Mouse (Mus musculus): ENCODE measurements at regions not wholly inside any gene's neighbourhood (a gene's known extent, or its start where the extent isn't known, plus 50 kb on each side); places are given as distances from the start of the nearest gene placed in this dataset.

DNA sequence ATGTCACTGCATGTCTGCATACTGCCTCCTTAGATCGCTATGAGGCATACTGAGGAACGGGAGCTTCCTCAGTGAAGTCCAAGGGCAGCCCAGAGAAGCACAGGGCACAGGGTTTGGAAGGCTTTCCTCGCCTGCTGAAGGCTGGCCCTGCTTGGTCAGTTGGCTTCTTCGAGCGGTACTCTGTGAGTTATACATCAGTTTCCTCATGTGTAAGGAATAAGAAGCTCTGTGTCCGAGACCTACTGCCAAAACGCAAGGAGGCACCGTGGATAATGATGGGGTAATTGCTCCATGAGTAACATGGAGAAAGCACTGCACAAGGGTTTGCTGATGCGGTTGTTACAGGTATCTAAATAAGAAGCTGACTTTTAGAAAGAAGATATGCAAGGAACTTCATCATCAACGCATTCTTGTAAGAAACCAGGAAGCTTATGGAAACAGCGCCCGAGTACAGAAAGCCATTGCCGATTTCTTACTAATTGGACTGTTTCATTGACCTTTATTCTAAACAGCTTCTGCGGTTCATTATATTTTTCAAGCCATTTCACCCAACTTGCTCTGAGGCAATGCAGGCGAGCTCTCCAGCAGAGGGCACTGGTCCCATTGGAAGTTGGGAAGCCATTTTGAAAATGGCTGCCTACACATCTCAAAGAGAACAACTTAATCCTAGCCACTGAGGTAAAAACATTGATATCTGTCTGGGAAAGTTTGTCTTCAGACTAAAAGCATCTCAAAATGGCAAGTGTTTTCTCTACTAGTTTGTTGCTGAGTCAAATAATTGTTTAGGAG lies 241.8 kb upstream of the Irx5 start:
- Histone ChIP-seq H3K9me3 (no peaks in the 10 kb centered on the region), H3K36me3 (no peaks in the 10 kb centered on the region), H3K9ac (no peak overlapping the region), H3K4me3 (replicated peaks) (no peak overlapping the region), H3K27me3 (replicated peaks) (no peaks in the 10 kb centered on the region), H3K4me1 (replicated peaks) (0 out of 2 replicates have a peak, but pooled peaks cover 4% of the 10 kb centered on the region), H3K27ac (no peak overlapping the region), H3K4me2 (replicated peaks) (no peak overlapping the region)
- ATAC-seq = no peak
- WGBS = 89% methylated on average over 15 of the region's 15 CpGs

DNA sequence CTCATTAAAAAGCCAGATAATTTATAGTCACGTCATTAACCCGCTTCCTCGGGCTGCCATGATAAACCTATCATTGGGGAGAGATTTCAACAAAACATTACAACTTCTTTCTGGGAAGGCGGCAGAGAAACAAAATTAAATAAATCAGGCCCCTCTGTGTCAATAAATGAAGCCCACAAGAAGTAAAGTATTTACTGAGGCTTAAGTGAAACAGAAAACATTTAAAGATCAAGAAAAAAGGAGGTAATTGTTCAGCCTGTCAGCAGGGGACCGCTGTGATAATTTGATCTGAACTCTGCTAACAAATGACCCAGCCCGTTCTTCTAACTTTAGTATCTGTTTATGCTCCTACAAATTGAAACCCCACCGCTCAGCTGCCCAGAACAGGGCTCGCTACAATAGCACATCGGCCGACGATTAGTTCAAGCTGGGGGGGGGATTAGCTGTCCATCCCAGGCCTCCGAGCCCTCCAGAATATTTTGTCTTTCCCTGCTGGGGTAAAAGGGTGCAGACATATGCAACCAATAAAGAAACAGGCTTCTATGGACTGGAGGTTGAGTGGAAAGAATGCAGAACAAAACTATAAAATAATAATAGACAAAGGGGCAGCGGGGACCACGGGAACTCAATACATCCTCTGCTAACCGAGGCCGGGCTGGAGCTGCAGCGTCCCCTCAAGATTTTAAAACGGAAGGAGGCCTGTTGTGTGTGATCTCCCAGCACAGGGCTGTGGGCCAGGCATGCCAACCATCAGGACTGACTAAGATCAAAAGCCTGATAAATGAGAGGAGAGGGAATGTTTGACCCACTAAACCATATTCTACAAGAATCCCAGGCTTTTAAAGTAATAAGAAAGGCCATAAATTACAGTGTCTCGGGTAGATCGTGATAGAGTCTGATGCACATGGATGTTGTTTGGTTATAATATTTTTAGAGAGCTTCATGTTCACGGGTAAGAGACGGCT lies 242.8 kb upstream of the Irx5 start:
- Histone ChIP-seq H3K27ac (no peak overlapping the region), H3K27me3 (replicated peaks) (no peaks in the 10 kb centered on the region), H3K9me3 (no peaks in the 10 kb centered on the region), H3K4me3 (replicated peaks) (no peak overlapping the region), H3K9ac (no peak overlapping the region), H3K4me2 (replicated peaks) (no peak overlapping the region), H3K4me1 (replicated peaks) (0 out of 2 replicates have a peak, but pooled peaks cover 4% of the 10 kb centered on the region), H3K36me3 (no peaks in the 10 kb centered on the region)
- 26% methylated on average over 22 of the region's 22 CpGs for WGBS
- ATAC-seq = no peak

DNA sequence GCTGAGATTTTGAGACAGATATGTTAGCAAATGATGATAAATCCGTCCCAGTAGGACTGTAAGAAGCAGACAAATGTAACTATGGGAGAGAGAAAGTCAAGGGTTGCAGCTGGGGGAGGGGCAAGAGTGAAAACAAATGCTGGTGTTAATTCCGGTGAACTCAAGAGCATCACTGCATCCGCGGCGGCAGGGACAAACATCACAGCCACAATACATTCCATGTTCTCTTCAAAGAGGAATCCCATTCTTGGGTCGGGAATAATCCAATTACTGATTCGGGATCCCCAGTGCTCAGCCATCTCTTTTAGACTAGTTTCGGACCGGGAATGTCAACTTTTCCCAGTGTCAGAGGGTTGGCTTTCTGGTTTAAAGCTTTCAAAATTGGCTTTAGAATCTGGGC lies 243.5 kb upstream of the Irx5 start:
- Histone ChIP-seq H3K9me3 (no peaks in the 10 kb centered on the region), H3K4me1 (replicated peaks) (0 out of 2 replicates have a peak, but pooled peaks cover 4% of the 10 kb centered on the region), H3K27ac (no peak overlapping the region), H3K4me2 (replicated peaks) (no peak overlapping the region), H3K4me3 (replicated peaks) (no peak overlapping the region), H3K36me3 (no peaks in the 10 kb centered on the region), H3K27me3 (replicated peaks) (no peaks in the 10 kb centered on the region), H3K9ac (no peak overlapping the region)
- WGBS = 17% methylated on average over 9 of the region's 9 CpGs
- ATAC-seq = no peak

DNA sequence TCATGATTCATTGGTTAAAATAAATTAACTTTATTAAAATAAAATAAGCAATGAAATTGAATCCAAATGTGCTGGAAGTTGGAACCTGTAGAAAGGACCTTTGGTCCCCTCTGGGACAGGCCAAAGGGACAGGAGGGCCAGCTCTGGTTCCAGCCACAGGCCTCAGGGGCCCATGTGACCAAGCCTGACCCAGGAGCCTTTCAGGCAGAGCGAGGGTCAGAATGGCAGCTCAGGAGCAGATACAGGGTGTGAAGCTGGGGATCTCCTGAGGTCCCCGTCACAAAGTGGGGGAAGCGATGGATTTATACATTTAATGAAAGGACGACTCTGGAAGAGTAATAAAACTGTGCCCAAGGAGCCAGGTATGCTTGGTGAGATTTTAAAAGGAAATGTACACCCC lies 244.0 kb upstream of the Irx5 start:
- Histone ChIP-seq H3K36me3 (no peaks in the 10 kb centered on the region), H3K27me3 (replicated peaks) (no peaks in the 10 kb centered on the region), H3K9ac (no peak overlapping the region), H3K9me3 (no peaks in the 10 kb centered on the region), H3K4me3 (replicated peaks) (no peak overlapping the region), H3K4me1 (replicated peaks) (0 out of 2 replicates have a peak, but pooled peaks cover 4% of the 10 kb centered on the region), H3K27ac (no peak overlapping the region), H3K4me2 (replicated peaks) (no peak overlapping the region)
- whole genome bisulfite sequencing = 77% methylated on average over 4 of the region's 4 CpGs
- ATAC-seq = no peak

DNA sequence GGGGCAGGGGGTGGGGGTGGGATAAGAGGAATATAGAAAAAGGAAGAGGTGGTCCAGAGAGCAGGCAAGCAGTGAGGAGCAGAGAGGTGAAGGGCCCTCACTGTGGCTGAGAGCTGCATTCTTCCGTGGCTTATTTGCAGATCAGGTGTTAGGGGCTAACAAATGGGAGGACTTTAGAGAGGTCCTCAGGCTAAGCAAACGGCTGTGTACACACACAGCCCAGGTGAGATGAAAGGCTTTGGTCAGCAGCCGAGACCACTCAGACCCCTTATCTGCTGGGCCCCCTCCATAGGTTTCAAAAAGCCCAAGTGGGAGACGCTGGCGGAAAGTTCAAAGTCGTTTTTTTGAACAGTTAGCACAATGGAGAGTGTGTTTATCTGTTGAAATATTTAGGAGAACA lies 252.9 kb upstream of the Irx5 start:
- WGBS = 32% methylated on average over 6 of the region's 6 CpGs
- no peaks in the 10 kb centered on the region for H3K9me3 ChIP-seq
- H3K27me3 ChIP-seq (replicated peaks) = no peaks in the 10 kb centered on the region
- no peak overlapping the region for H3K4me2 ChIP-seq (replicated peaks)
- no peak overlapping the region for H3K27ac ChIP-seq
- no peaks in the 10 kb centered on the region for H3K36me3 ChIP-seq
- no peak for ATAC-seq
- no peak overlapping the region for H3K9ac ChIP-seq
- H3K4me3 ChIP-seq (replicated peaks) = no peak overlapping the region
- no peaks in the 10 kb centered on the region for H3K4me1 ChIP-seq (replicated peaks)

DNA sequence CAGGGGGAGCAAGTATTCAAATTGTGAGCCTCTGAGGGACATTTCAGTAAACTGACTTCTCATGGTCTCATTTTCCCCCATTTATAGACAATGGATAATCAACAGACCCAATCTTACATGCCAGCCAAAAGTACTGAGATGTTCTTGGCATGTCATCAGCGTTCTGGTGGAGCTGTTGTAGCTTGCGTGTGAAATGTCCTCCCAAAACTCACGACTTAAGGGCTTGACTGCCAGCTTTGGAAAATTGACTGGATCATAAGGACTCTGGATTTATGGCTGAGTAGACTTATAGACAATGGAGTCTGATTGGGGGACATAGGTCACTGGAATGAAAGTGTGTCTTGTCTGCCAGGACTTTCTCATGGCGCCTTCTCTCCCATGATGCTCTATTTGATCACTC lies 254.9 kb upstream of the Irx5 start:
- Histone ChIP-seq H3K4me1 (replicated peaks) (no peaks in the 10 kb centered on the region), H3K4me2 (replicated peaks) (no peak overlapping the region), H3K9me3 (no peaks in the 10 kb centered on the region), H3K36me3 (no peaks in the 10 kb centered on the region), H3K9ac (no peak overlapping the region), H3K4me3 (replicated peaks) (no peak overlapping the region), H3K27me3 (replicated peaks) (no peaks in the 10 kb centered on the region), H3K27ac (no peak overlapping the region)
- WGBS = 93% methylated on average over 4 of the region's 4 CpGs
- ATAC-seq = no peak

DNA sequence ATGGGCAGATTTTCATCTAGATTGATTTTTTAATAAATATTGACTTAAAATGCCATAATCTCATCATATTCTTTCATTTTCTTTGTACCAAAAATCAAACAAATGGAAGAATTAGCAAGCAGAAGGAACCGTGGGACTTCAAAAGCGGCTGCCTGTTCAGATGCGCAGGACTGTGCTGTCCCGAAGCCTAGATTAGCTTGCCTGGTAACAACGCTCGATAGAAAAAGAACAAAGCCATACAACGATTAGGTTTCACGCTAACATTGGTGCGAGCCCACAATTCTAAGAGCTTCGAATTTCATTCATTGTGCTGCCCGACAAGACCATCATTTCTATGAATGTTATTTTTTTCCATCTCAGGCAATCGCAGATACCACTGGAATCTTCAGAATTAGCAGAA lies 262.1 kb upstream of the Irx5 start:
- Histone ChIP-seq H3K4me3 (replicated peaks) (no peak overlapping the region), H3K27ac (no peak overlapping the region), H3K36me3 (no peaks in the 10 kb centered on the region), H3K9me3 (no peaks in the 10 kb centered on the region), H3K4me2 (replicated peaks) (no peak overlapping the region), H3K27me3 (replicated peaks) (no peaks in the 10 kb centered on the region), H3K4me1 (replicated peaks) (no peaks in the 10 kb centered on the region), H3K9ac (no peak overlapping the region)
- 86% methylated on average over 12 of the region's 12 CpGs for WGBS
- no peak for ATAC-seq

DNA sequence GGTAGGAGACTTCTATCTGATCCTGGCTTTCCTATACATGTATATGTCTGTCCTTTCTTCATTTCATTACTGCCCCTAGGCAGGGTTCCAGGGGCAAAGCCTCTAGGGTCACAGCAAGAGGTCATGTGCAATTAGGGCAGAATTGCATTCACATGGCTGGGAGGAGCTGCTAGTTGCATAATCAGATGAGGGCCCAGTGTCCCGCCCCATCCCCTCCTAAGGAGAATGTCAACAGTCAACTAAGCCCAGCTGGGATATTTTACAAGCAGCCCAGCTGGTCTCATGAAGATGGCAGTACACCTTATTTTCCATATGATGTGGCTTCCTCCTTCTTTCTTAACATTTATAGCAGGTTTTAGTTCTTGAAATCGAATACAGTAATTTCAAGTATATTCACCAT lies 273.3 kb upstream of the Irx5 start:
- no peaks in the 10 kb centered on the region for H3K9me3 ChIP-seq
- H3K4me3 ChIP-seq (replicated peaks) = no peak overlapping the region
- WGBS = 68% methylated on average over 2 of the region's 2 CpGs
- no peaks in the 10 kb centered on the region for H3K27me3 ChIP-seq (replicated peaks)
- H3K4me1 ChIP-seq (replicated peaks) = no peaks in the 10 kb centered on the region
- no peak overlapping the region for H3K27ac ChIP-seq
- ATAC-seq = no peak
- H3K36me3 ChIP-seq = no peaks in the 10 kb centered on the region
- H3K4me2 ChIP-seq (replicated peaks) = no peak overlapping the region
- H3K9ac ChIP-seq = no peak overlapping the region

DNA sequence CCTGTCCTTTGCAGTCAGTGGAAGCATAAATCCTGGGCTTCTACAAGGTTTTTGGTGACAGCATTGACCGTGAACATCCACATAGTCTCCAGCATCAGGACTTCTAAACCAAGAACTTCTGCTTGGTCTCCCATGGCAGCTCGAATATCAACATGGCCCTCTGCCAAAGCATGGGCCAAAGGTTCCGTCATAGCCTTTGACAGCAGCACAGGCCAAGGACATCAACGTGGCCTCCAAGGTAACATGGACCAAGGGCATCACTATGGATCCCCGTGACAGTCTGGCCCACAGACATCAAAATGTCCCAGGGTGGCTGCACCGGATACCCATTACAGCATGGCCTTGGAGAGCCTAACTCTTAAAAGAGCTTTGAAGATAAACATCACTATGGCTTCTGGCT lies 275.5 kb upstream of the Irx5 start:
- 84% methylated on average over 6 of the region's 6 CpGs for WGBS
- H3K27me3 ChIP-seq (replicated peaks) = no peaks in the 10 kb centered on the region
- ATAC-seq = no peak
- no peak overlapping the region for H3K27ac ChIP-seq
- H3K4me3 ChIP-seq (replicated peaks) = no peak overlapping the region
- no peaks in the 10 kb centered on the region for H3K9me3 ChIP-seq
- H3K4me1 ChIP-seq (replicated peaks) = no peaks in the 10 kb centered on the region
- H3K4me2 ChIP-seq (replicated peaks) = no peak overlapping the region
- H3K9ac ChIP-seq = no peak overlapping the region
- no peaks in the 10 kb centered on the region for H3K36me3 ChIP-seq

DNA sequence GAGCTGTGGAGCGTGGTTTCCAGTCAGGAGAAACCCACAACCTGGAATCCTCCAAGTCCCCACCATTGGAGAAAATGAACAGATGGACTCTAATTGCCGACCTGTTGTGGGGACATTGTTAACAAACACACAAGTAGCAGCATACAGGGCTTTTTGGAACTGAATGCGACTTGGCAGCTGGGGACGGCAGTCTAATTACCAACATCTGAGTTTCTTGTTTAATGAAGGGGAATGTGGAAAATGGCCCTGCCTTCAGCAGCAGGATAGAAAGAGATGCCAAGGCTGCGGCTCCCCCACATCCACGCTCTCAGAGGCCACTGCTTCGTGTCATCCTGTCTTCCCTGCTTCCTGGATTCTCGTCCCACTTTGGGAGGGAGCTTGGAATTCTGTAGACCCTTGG lies 276.6 kb upstream of the Irx5 start:
- Histone ChIP-seq H3K9me3 (no peaks in the 10 kb centered on the region), H3K4me1 (replicated peaks) (no peaks in the 10 kb centered on the region), H3K27me3 (replicated peaks) (no peaks in the 10 kb centered on the region), H3K27ac (no peak overlapping the region), H3K4me3 (replicated peaks) (no peak overlapping the region), H3K9ac (no peak overlapping the region), H3K4me2 (replicated peaks) (no peak overlapping the region), H3K36me3 (no peaks in the 10 kb centered on the region)
- ATAC-seq = no peak
- WGBS = 84% methylated on average over 8 of the region's 8 CpGs

DNA sequence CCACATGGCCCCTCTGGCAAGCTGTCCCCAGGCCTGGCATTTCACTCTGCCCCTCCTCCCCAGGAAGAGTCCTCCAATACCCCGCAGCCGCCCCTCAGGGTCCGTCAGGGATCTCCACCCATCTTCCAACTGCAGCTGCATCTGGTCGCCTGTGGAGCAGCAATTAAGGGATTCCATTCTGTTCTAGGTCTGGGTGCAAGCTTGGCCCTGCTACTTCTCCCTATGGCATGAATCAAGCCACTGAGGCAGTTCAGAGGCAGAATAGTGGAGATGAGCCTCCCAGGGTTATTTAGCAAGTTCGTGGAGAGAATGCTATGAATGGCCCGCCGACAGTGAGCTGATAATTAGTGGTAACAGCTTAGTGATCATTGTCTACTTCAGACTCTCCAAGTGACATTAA lies 275.7 kb upstream of the Irx3 start:
- no peak overlapping the region for H3K4me3 ChIP-seq (replicated peaks)
- WGBS = 59% methylated on average over 7 of the region's 7 CpGs
- no peak overlapping the region for H3K27ac ChIP-seq
- no peak overlapping the region for H3K4me2 ChIP-seq (replicated peaks)
- no peaks in the 10 kb centered on the region for H3K9me3 ChIP-seq
- H3K36me3 ChIP-seq = no peaks in the 10 kb centered on the region
- no peak overlapping the region for H3K9ac ChIP-seq
- no peaks in the 10 kb centered on the region for H3K4me1 ChIP-seq (replicated peaks)
- no peaks in the 10 kb centered on the region for H3K27me3 ChIP-seq (replicated peaks)
- ATAC-seq = no peak

DNA sequence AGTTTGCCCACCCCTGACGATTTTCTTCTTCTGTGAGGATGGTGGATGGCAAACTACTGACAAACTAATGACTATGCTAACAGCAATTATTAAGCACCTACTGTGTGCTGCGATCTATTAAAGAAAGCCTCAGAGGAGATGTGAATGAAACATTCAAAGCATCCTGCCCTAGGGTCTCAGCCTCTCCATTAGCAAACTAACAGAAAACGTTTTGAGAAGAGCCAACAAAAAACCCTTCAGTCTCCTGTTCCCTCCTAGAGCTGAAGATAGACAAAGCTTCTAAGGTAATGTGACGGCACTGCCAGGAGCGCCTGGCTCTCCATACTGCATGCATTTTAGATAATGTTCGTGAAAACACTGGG lies 270.4 kb upstream of the Irx3 start:
- H3K4me1 ChIP-seq (replicated peaks) = no peaks in the 10 kb centered on the region
- H3K4me2 ChIP-seq (replicated peaks) = no peak overlapping the region
- no peak for ATAC-seq
- 23% methylated on average over 6 of the region's 6 CpGs for WGBS
- no peaks in the 10 kb centered on the region for H3K36me3 ChIP-seq
- H3K9ac ChIP-seq = no peak overlapping the region
- no peaks in the 10 kb centered on the region for H3K27me3 ChIP-seq (replicated peaks)
- H3K27ac ChIP-seq = no peak overlapping the region
- no peaks in the 10 kb centered on the region for H3K9me3 ChIP-seq
- H3K4me3 ChIP-seq (replicated peaks) = no peak overlapping the region
